Mouse (Mus musculus): ENCODE results near the gene Epb41l5.

GRCm38 (mm10) chr1:119584974-119585373, 63.8 kb downstream of the Epb41l5 start:
- TF ChIP-seq GATA1 (IDR thresholded peaks at IDR 0.05; ENCODE audit: low read length) (no peak), TAL1 (IDR thresholded peaks at IDR 0.05; ENCODE audit: low read length) (no peak)

Measured in erythroblast, embryonic 14.5 days (primary cell).